Mouse (Mus musculus): ENCODE measurements around the gene Gnb4.

DNA sequence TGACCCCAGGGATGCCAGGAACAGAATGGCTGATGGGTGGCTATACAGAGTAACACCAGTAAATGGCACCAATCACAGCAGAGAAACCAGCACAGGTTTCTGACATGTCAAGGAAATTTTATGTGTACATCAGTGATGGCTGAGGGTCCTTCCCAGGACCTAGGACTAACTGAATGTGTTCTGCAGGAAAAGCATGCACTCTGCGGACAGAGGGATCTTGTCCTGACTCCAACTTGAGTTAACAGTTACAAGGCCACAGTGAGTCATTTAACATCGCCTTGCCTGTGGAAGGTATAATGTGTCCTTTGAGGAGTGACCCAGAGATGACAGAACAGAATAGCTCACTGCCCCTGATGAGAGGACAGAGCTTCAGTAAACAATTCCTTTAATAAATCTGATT is 1.6 kb downstream of the Gnb4 start:
- no peak for TF ChIP-seq GATA1 (IDR thresholded peaks at IDR 0.05; ENCODE audit: low read length)
- TF ChIP-seq TAL1 (IDR thresholded peaks at IDR 0.05; ENCODE audit: low read length) = no peak
